Mouse (Mus musculus) C2C12 (cell line): ENCODE measurements at regions not wholly inside any gene's neighbourhood (a gene's known extent, or its start where the extent isn't known, plus 50 kb on each side); places are given as distances from the start of the nearest gene placed in this dataset.

Experiments
- H3K27me3 ChIP-seq: one replicate; pipeline ENCODE4 v1.6.1; 2011; ENCODE audit not compliant: control insufficient read depth, insufficient read depth, insufficient read length
- H3K36me3 ChIP-seq: one replicate; pipeline ENCODE4 v1.6.1; 2011; ENCODE audit not compliant: control insufficient read depth, insufficient read depth
- H3K4me3 ChIP-seq: one replicate; pipeline ENCODE4 v1.5.1; 2011; ENCODE audit warnings: mild to moderate bottlenecking, control low read depth; ENCODE audit not compliant: poor library complexity, insufficient read depth, severe bottlenecking
- H3K79me2 ChIP-seq: one replicate; pipeline ENCODE4 v1.6.1; 2011; ENCODE audit not compliant: control insufficient read depth, insufficient read depth
- H3K79me3 ChIP-seq: one replicate; pipeline ENCODE4 v1.6.1; 2011; ENCODE audit warnings: low read depth, control low read depth
- H3ac ChIP-seq: one replicate; pipeline ENCODE3; 2011; ENCODE audit warnings: low read depth; ENCODE audit not compliant: control insufficient read depth, insufficient read length
- CEBPB ChIP-seq: IDR thresholded peaks from one replicate; pipeline ENCODE4 v1.6.1; 2011; ENCODE audit warnings: low read depth, mild to moderate bottlenecking, control low read depth, moderate library complexity
- CTCF ChIP-seq: IDR thresholded peaks from one replicate; pipeline ENCODE4 v1.5.1; 2011; ENCODE audit not compliant: control insufficient read depth, insufficient read depth, insufficient read length
- FOSL1 ChIP-seq: IDR thresholded peaks from one replicate; pipeline ENCODE4 v1.8.0; 2011; ENCODE audit warnings: mild to moderate bottlenecking, low read length; ENCODE audit not compliant: poor library complexity, insufficient read depth, severe bottlenecking
- MAX ChIP-seq: IDR thresholded peaks from one replicate; pipeline ENCODE4 v1.6.1; 2011; ENCODE audit warnings: mild to moderate bottlenecking, control low read depth
- MYOD1 ChIP-seq: IDR thresholded peaks from one replicate; pipeline ENCODE4 v1.6.1; 2011; ENCODE audit warnings: low read depth; ENCODE audit not compliant: control insufficient read depth, insufficient read length
- MYOG ChIP-seq: IDR thresholded peaks from one replicate; pipeline ENCODE4 v1.6.1; 2011; ENCODE audit not compliant: control insufficient read depth, insufficient read length; ENCODE audit errors: extremely low read depth
- USF1 ChIP-seq: IDR thresholded peaks from one replicate; pipeline ENCODE4 v1.6.1; 2011; ENCODE audit warnings: low read depth, mild to moderate bottlenecking, control low read depth, moderate library complexity

- no peaks in the 10 kb centered on the region for H3K36me3 ChIP-seq
- TF ChIP-seq MYOD1 (no peak), MAX (no peak), CTCF (no peak), USF1 (no peak), FOSL1 (no peak), CEBPB (no peak), MYOG (no peak)
- no peak overlapping the region for H3K4me3 ChIP-seq
- no peak overlapping the region for H3ac ChIP-seq
- H3K27me3 ChIP-seq: no peaks in the 10 kb centered on the region
- no peaks in the 10 kb centered on the region for H3K79me2 ChIP-seq
- H3K79me3 ChIP-seq: no peaks in the 10 kb centered on the region
Measured at GRCm38 (mm10) chr10:69036096-69036495, 115.1 kb upstream of the Rhobtb1 start.

GRCm38 (mm10) chr10:69044171-69044651, 107.0 kb upstream of the Rhobtb1 start:
- no peaks in the 10 kb centered on the region for H3K27me3 ChIP-seq
- no peaks in the 10 kb centered on the region for H3K79me3 ChIP-seq
- H3K36me3 ChIP-seq: no peaks in the 10 kb centered on the region
- no peaks in the 10 kb centered on the region for H3K79me2 ChIP-seq
- TF ChIP-seq FOSL1: no peak
- no peak for TF ChIP-seq MYOD1
- H3K4me3 ChIP-seq: no peak overlapping the region
- H3ac ChIP-seq: no peak overlapping the region

- H3K36me3 ChIP-seq: no peaks in the 10 kb centered on the region
- H3K79me2 ChIP-seq: no peaks in the 10 kb centered on the region
- TF ChIP-seq CEBPB: no peak
- TF ChIP-seq MAX: no peak
- no peak for TF ChIP-seq MYOG
- no peak for TF ChIP-seq USF1
- TF ChIP-seq MYOD1: no peak
- no peak for TF ChIP-seq FOSL1
- TF ChIP-seq CTCF: no peak
- no peaks in the 10 kb centered on the region for H3K27me3 ChIP-seq
- H3ac ChIP-seq: no peak overlapping the region
- H3K4me3 ChIP-seq: no peak overlapping the region
- no peaks in the 10 kb centered on the region for H3K79me3 ChIP-seq
Measured at GRCm38 (mm10) chr10:69045275-69045674, 106.0 kb upstream of the Rhobtb1 start.

- Histone ChIP-seq H3ac (no peak overlapping the region), H3K4me3 (no peak overlapping the region), H3K36me3 (no peaks in the 10 kb centered on the region), H3K27me3 (no peaks in the 10 kb centered on the region), H3K79me3 (no peaks in the 10 kb centered on the region), H3K79me2 (no peaks in the 10 kb centered on the region)
- no peak for TF ChIP-seq MAX
- TF ChIP-seq CTCF: no peak
- no peak for TF ChIP-seq CEBPB
- no peak for TF ChIP-seq MYOD1
Measured at GRCm38 (mm10) chr10:69046008-69046555, 105.2 kb upstream of the Rhobtb1 start.

GRCm38 (mm10) chr10:69078008-69078407, 73.2 kb upstream of the Rhobtb1 start:
- Histone ChIP-seq H3K79me2 (no peaks in the 10 kb centered on the region), H3K79me3 (no peaks in the 10 kb centered on the region), H3ac (no peak overlapping the region), H3K36me3 (no peaks in the 10 kb centered on the region), H3K27me3 (no peaks in the 10 kb centered on the region), H3K4me3 (no peak overlapping the region)
- TF ChIP-seq FOSL1 (no peak), MAX (no peak), MYOG (no peak), MYOD1 (no peak), USF1 (no peak), CEBPB (no peak), CTCF (no peak)

- Histone ChIP-seq H3K79me3 (no peaks in the 10 kb centered on the region), H3K27me3 (no peaks in the 10 kb centered on the region), H3K79me2 (no peaks in the 10 kb centered on the region), H3K4me3 (no peak overlapping the region), H3ac (no peak overlapping the region), H3K36me3 (no peaks in the 10 kb centered on the region)
- TF ChIP-seq CTCF (no peak), USF1 (no peak), MYOG (no peak), MAX (no peak)
Measured at GRCm38 (mm10) chr10:69086184-69086583, 65.0 kb upstream of the Rhobtb1 start.
